Comparison of ENCODE assay signal across 1 mouse cellular context in genomic region chr9:55149499-55150278, GRCm38 (mm10).
TF ChIP-seq lines count a peak whose summit lies in the region.

No protein-coding gene starts in this region.

TF ChIP-seq in CH12.LX, 34 proteins besides CTCF, POLR2A, EP300 and RAD21 (continued from another document):
- TF ChIP-seq BHLHE40 (IDR thresholded peaks at IDR 0.05; ENCODE audit: low read depth, low read length) = no peak
- no peak for TF ChIP-seq RCOR1 (conservative IDR thresholded peaks at IDR 0.05; ENCODE audit: low read depth, low read length)
- TF ChIP-seq UBTF (IDR thresholded peaks at IDR 0.05; ENCODE audit: low read depth, low read length) = no peak; the same call in 1 of the 2 replicates
- TF ChIP-seq USF2 (conservative IDR thresholded peaks at IDR 0.05; ENCODE audit: low read depth, low read length) = no peak
- no peak for TF ChIP-seq IRF4 (IDR thresholded peaks at IDR 0.05; ENCODE audit: low read depth, low read length)
- TF ChIP-seq TCF12 (IDR thresholded peaks at IDR 0.05; ENCODE audit: low read depth, low read length) = 0 out of 2 replicates have a peak, but pooled peaks have one; percentile 18
- peak; percentile 55 for TF ChIP-seq HCFC1 (IDR thresholded peaks at IDR 0.05; ENCODE audit: low read depth, low read length)
- TF ChIP-seq POLR2AphosphoS2 (IDR thresholded peaks at IDR 0.05; ENCODE audit: low read depth, low read length) = no peak
- TF ChIP-seq TBP (conservative IDR thresholded peaks at IDR 0.05; ENCODE audit: low read depth, low read length) = no peak
- no peak for TF ChIP-seq ETS1 (conservative IDR thresholded peaks at IDR 0.05; ENCODE audit: low read depth, low read length)
- TF ChIP-seq JUND (conservative IDR thresholded peaks at IDR 0.05; ENCODE audit: low read depth, low read length) = no peak
- TF ChIP-seq ZC3H11A (IDR thresholded peaks at IDR 0.05; ENCODE audit: low read depth, low read length) = no peak
- no peak for TF ChIP-seq ZKSCAN1 (IDR thresholded peaks at IDR 0.05; ENCODE audit: borderline replicate concordance, low read depth, low read length)
- no peak for TF ChIP-seq MAX (IDR thresholded peaks at IDR 0.05; ENCODE audit: low read length)
- no peak for TF ChIP-seq ZNF384 (IDR thresholded peaks at IDR 0.05; ENCODE audit: low read depth, low read length)
- no peak for TF ChIP-seq SIN3A (IDR thresholded peaks at IDR 0.05; ENCODE audit: low read length)
- TF ChIP-seq NRF1 (IDR thresholded peaks at IDR 0.05; ENCODE audit: low read depth, low read length) = peak; percentile 21; the same call in 1 of the 2 replicates
- TF ChIP-seq ZMIZ1 (IDR thresholded peaks at IDR 0.05; ENCODE audit: low read depth, low read length) = no peak
- TF ChIP-seq USF1 (IDR thresholded peaks at IDR 0.05; ENCODE audit: low read depth, low read length) = no peak
- no peak for TF ChIP-seq CHD1 (IDR thresholded peaks at IDR 0.05; ENCODE audit: low read depth, low read length)
- TF ChIP-seq NELFE (IDR thresholded peaks at IDR 0.05; ENCODE audit: low read depth, low read length) = peak; percentile 42; the same call in 1 of the 2 replicates
- TF ChIP-seq ELF1 (IDR thresholded peaks at IDR 0.05; ENCODE audit: low read depth, low read length) = no peak
- no peak for TF ChIP-seq SMC3 (IDR thresholded peaks at IDR 0.05; ENCODE audit: low read depth, low read length)
- TF ChIP-seq MYC (IDR thresholded peaks at IDR 0.05; ENCODE audit: low read depth, low read length) = no peak
- TF ChIP-seq KAT2A (IDR thresholded peaks at IDR 0.05; ENCODE audit: insufficient replicate concordance, low read length) = 0 out of 2 replicates have a peak, but pooled peaks have one; percentile 24
- TF ChIP-seq CHD2 (IDR thresholded peaks at IDR 0.05; ENCODE audit: low read length) = no peak
- TF ChIP-seq JUN (IDR thresholded peaks at IDR 0.05; ENCODE audit: insufficient read depth, low read depth, low read length) = no peak
- no peak for TF ChIP-seq E2F4 (IDR thresholded peaks at IDR 0.05; ENCODE audit: insufficient replicate concordance, low read depth, low read length)
- TF ChIP-seq MAZ (IDR thresholded peaks at IDR 0.05; ENCODE audit: low read depth, low read length) = no peak
- 0 out of 2 replicates have a peak, but pooled peaks have one; percentile 18 for TF ChIP-seq MXI1 (IDR thresholded peaks at IDR 0.05; ENCODE audit: low read depth, low read length)
